ENCODE assay signal across 10 mouse cellular contexts in genomic region chr15:77523186-77523843, GRCm38 (mm10). TPM values are rescaled to one million over a fixed set of nuclear protein-coding genes. Genes with fewer than 3 reads are reported as not detected.
A peak's percentile ranks its signal among the peaks of the same experiment; 100 is the strongest.
DNase-seq lines count a peak whose midpoint lies in the region; ATAC-seq and TF ChIP-seq lines count a peak whose summit lies in the region.
"Not testable (repeated sequence)": the region's sequence is repeated elsewhere in the genome, so short reads cannot be mapped to it uniquely, and the experiment has no call there.
"Had no signal": no experiment of that assay in that cellular context is flagged by ENCODE, and none has a peak within 500 bp of the region (broad histone marks: within the 10 kb centered on the region; RNA-seq: fewer than 3 reads in every experiment).

No protein-coding gene starts in this region.

- H3K36me3 ChIP-seq in embryonic facial prominence, embryonic 14.5 days (ENCODE audit: control insufficient read depth, insufficient read depth, low read length); heart, embryonic 10.5 days; kidney, postnatal 0 days (ENCODE audit: insufficient read depth, low read length); liver, adult 2 months (ENCODE audit: control insufficient read depth, insufficient read depth, low read length): not testable (repeated sequence)

- not testable (repeated sequence) for H3K27ac ChIP-seq in embryonic facial prominence, embryonic 14.5 days (replicated peaks; ENCODE audit: low read depth, low read length); heart, embryonic 10.5 days; kidney, postnatal 0 days; liver, adult 2 months (replicated peaks; ENCODE audit: insufficient read depth, low read depth, low read length)

- TF ChIP-seq CTCF in kidney, postnatal 0 days (IDR thresholded peaks at IDR 0.05; ENCODE audit: low read depth) = peak; percentile 68
- TF ChIP-seq CTCF in liver, adult 2 months (IDR thresholded peaks at IDR 0.05; ENCODE audit: low read depth, low read length) = peak; percentile 82

- not testable (repeated sequence) for H3K4me2 ChIP-seq in embryonic facial prominence, embryonic 14.5 days (ENCODE audit: low read depth, low read length); kidney, postnatal 0 days (ENCODE audit: low read length)

- not testable (repeated sequence) for H3K4me3 ChIP-seq in embryonic facial prominence, embryonic 14.5 days (ENCODE audit: low read depth, low read length); heart, embryonic 10.5 days; kidney, postnatal 0 days (replicated peaks; ENCODE audit: low read depth, low read length); liver, adult 2 months (ENCODE audit: insufficient read depth, low read depth, low read length)

- peak; percentile 22 for DNase-seq in CD4-positive helper T cell, adult 2 months (ENCODE audit: low read depth, low spot score)
- DNase-seq in adrenal gland, postnatal 4 days (ENCODE audit: low spot score in 2 of 2) = peak; percentile 28 to 51
- peak; percentile 30 for DNase-seq in embryonic facial prominence, embryonic 14.5 days (ENCODE audit: low spot score)
- DNase-seq in heart, embryonic 10.5 days (ENCODE audit: low spot score) = peak; percentile 79
- DNase-seq in kidney, postnatal 0 days (ENCODE audit: low spot score) = peak; percentile 58
- DNase-seq in liver, adult 2 months (ENCODE audit: extremely low read depth, low read depth, low spot score) = peak; percentile 53
- DNase-seq in ovary, adult 18-20 months (ENCODE audit: low spot score) = peak; percentile 23
- DNase-seq in testis, postnatal 10 days (ENCODE audit: low spot score) = peak; percentile 83

- 10% methylated on average over 4 of the region's 6 CpGs for WGBS in embryonic facial prominence, embryonic 14.5 days
- WGBS in heart, embryonic 10.5 days = 13% methylated on average over 6 of the region's 6 CpGs
- WGBS in kidney, postnatal 0 days = 17% methylated on average over 6 of the region's 6 CpGs
- WGBS in liver, adult 2 months = 9% methylated on average over 6 of the region's 6 CpGs

- TF ChIP-seq POLR2A in liver, adult 2 months (IDR thresholded peaks at IDR 0.05; ENCODE audit: extremely low read depth, insufficient read depth, low read length) = not testable (repeated sequence)

- H3K4me1 ChIP-seq in embryonic facial prominence, embryonic 14.5 days (ENCODE audit: control insufficient read depth, insufficient read depth, low read length); heart, embryonic 10.5 days; kidney, postnatal 0 days (replicated peaks; ENCODE audit: insufficient read depth, low read length); liver, adult 2 months (ENCODE audit: control insufficient read depth, insufficient read depth, low read length): not testable (repeated sequence)

- not testable (repeated sequence) for H3K79me2 ChIP-seq in liver, adult 2 months (ENCODE audit: control insufficient read depth, insufficient read depth, low read length)

- 0 out of 2 replicates have a peak, but pooled peaks have one; percentile 50 for ATAC-seq in embryonic facial prominence, embryonic 14.5 days (ENCODE audit: low read depth)
- not testable (repeated sequence) for ATAC-seq in kidney, postnatal 0 days (replicated peaks; ENCODE audit: low FRiP score, low read depth)

- H3K9me3 ChIP-seq in embryonic facial prominence, embryonic 14.5 days (ENCODE audit: control insufficient read depth, low read length); heart, embryonic 10.5 days; kidney, postnatal 0 days (replicated peaks; ENCODE audit: low read length): not testable (repeated sequence)

- H3K9ac ChIP-seq in embryonic facial prominence, embryonic 14.5 days (ENCODE audit: low read depth, low read length); kidney, postnatal 0 days (ENCODE audit: low read depth, low read length); liver, adult 2 months (ENCODE audit: low read depth, low read length): not testable (repeated sequence)

- not testable (repeated sequence) for H3K27me3 ChIP-seq in embryonic facial prominence, embryonic 14.5 days (replicated peaks; ENCODE audit: control insufficient read depth, insufficient read depth, low read length); heart, embryonic 10.5 days (ENCODE audit: insufficient read depth, poor library complexity, severe bottlenecking); kidney, postnatal 0 days (ENCODE audit: insufficient read depth, low read length); liver, adult 2 months (ENCODE audit: control insufficient read depth, insufficient read depth, low read length)

RNA-seq across cellular contexts. Expression of gene Apol7c, which starts 9.8 kb away (rescaled TPM):
- not detected for total RNA-seq in adrenal gland, postnatal 4 days (2021)
- polyA plus RNA-seq in embryonic facial prominence, embryonic 14.5 days (2014; fragmentation: Nextera tagmentation; extraction: Ambion mirVana) = not detected in 2 replicates
- polyA plus RNA-seq in heart, embryonic 10.5 days (2016; fragmentation: Nextera tagmentation; extraction: Ambion mirVana) = not detected in 2 replicates
- not detected in 2 replicates for polyA plus RNA-seq in kidney, postnatal 0 days (2015; fragmentation: Nextera tagmentation; extraction: Ambion mirVana)
- 0.54 TPM in 1 of 2 replicates, not detected in the other for total RNA-seq in liver, adult 2 months (2014; rRNA removed)
- 0.26 and 0.42 TPM in 2 replicates for polyA plus RNA-seq in liver, adult 2 months (2012; rRNA removed)
- polyA plus RNA-seq: liver, embryonic 15.5 days had no signal

RNA-seq across cellular contexts. Expression of gene Apol11a, which starts 15.2 kb away (rescaled TPM):
- not detected for total RNA-seq in adrenal gland, postnatal 4 days (2021)
- not detected in 2 replicates for polyA plus RNA-seq in embryonic facial prominence, embryonic 14.5 days (2014; fragmentation: Nextera tagmentation; extraction: Ambion mirVana)
- not detected in 2 replicates for polyA plus RNA-seq in heart, embryonic 10.5 days (2016; fragmentation: Nextera tagmentation; extraction: Ambion mirVana)
- not detected in 2 replicates for polyA plus RNA-seq in kidney, postnatal 0 days (2015; fragmentation: Nextera tagmentation; extraction: Ambion mirVana)
- not detected in 2 replicates for total RNA-seq in liver, adult 2 months (2014; rRNA removed)
- not detected in 2 replicates for polyA plus RNA-seq in liver, adult 2 months (2012; rRNA removed)
- polyA plus RNA-seq: heart, embryonic 16.5 days had no signal

RNA-seq across cellular contexts. Expression of gene 1700025B11Rik, which starts 38.4 kb away (rescaled TPM):
- total RNA-seq in adrenal gland, postnatal 4 days (2021) = not detected
- not detected in 2 replicates for polyA plus RNA-seq in embryonic facial prominence, embryonic 14.5 days (2014; fragmentation: Nextera tagmentation; extraction: Ambion mirVana)
- not detected in 2 replicates for polyA plus RNA-seq in heart, embryonic 10.5 days (2016; fragmentation: Nextera tagmentation; extraction: Ambion mirVana)
- polyA plus RNA-seq in kidney, postnatal 0 days (2015; fragmentation: Nextera tagmentation; extraction: Ambion mirVana) = not detected in 2 replicates
- not detected in 2 replicates for total RNA-seq in liver, adult 2 months (2014; rRNA removed)
- not detected in 2 replicates for polyA plus RNA-seq in liver, adult 2 months (2012; rRNA removed)
- polyA plus RNA-seq: heart, embryonic 16.5 days; liver, embryonic 15.5 days had no signal

RNA-seq across cellular contexts. Expression of gene Apol10a, which starts 46.5 kb away (rescaled TPM):
- total RNA-seq in adrenal gland, postnatal 4 days (2021) = not detected
- 0.14 TPM in 1 of 2 replicates, not detected in the other for polyA plus RNA-seq in embryonic facial prominence, embryonic 14.5 days (2014; fragmentation: Nextera tagmentation; extraction: Ambion mirVana)
- polyA plus RNA-seq in heart, embryonic 10.5 days (2016; fragmentation: Nextera tagmentation; extraction: Ambion mirVana) = not detected in 2 replicates
- polyA plus RNA-seq in kidney, postnatal 0 days (2015; fragmentation: Nextera tagmentation; extraction: Ambion mirVana) = 0.11 TPM in 1 of 2 replicates, not detected in the other
- not detected in 2 replicates for total RNA-seq in liver, adult 2 months (2014; rRNA removed)
- polyA plus RNA-seq in liver, adult 2 months (2012; rRNA removed) = 0.02 TPM in 1 of 2 replicates, not detected in the other
- polyA plus RNA-seq: liver, embryonic 15.5 days had no signal

Comparison
In these comparisons a context has a peak if more than half of its experiments do, and no peak if none do; other contexts are left out.
1. DNase-seq: peak in every context shown above with its lines; median percentile 83 in testis, postnatal 10 days; 79 in heart, embryonic 10.5 days; 58 in kidney, postnatal 0 days; 53 in liver, adult 2 months; 40 in adrenal gland, postnatal 4 days; 30 in embryonic facial prominence, embryonic 14.5 days; 23 in ovary, adult 18-20 months; 22 in CD4-positive helper T cell, adult 2 months.